Mouse (Mus musculus): Measurements from ENCODE around the gene Slc7a14.

Slc7a14 gene

DNA sequence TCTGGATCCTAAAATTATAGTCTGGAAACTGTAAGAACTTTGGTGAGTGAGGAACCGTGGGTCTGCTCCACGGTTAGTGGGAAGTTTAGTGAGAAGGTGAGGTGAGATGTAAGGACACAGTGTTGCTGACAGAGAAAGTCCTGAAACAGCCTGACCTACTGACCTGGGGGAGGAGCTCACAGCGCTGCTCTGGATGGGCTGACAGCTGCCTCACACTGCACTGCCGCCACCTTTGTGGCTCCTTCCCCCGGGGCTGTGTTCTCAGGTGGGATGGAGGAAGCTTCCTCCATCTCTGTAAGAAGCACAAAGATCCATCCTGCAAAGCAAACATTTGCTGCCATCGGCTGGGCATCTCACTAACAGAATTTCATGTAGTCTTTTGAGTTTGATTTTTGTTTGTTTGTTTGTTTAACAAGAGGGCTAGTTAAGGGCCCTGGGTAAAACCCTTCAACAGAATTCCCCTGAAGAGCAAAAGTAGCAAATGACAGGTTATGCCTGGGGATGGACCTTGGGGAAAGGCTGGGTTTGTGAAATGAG, 101.7 kb downstream of the Slc7a14 start:
- in situ Hi-C loops (cut with MseI, MboI), result no loop called here

DNA sequence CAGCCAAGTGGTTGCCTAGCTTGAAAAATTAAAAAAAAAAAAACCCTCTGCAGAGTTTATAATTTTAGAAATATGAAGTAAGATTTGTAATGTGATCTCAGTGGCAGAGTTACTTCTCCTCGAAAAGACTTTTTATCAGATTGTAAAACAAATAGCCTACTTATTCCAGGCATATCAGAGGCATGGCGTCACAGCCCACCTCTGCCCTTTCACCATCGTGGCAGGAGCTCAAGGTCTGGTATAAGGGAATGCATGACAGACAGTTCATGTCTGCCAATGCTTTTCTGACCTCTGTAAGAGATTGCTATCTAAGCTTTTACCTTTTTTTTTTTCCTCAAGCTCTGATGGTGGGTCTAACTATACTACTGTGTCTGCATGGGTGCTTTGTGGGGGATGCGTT, 102.1 kb downstream of the Slc7a14 start:
- in situ Hi-C loops (cut with MseI, MboI), result no loop called here

DNA sequence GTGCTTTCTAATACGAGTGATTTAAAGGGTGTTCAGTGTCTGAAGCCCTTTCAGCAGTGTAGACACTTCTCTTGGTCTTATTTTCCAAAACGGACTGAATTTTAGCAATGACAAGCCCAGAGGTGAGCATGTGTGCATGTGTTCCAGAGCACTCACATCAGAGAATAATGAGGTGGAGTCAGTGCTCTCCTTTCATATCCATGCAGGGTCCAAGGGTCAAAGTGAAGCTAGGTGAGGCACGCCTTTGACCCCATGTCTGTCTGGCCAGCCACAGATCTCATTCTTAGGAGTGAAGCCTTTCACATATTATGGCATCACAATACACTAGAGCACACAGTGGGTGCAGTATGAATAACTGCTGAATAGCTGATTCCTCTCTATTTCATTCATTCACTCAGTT, 105.0 kb downstream of the Slc7a14 start:
- in situ Hi-C loops (cut with MseI, MboI), result no loop called here

DNA sequence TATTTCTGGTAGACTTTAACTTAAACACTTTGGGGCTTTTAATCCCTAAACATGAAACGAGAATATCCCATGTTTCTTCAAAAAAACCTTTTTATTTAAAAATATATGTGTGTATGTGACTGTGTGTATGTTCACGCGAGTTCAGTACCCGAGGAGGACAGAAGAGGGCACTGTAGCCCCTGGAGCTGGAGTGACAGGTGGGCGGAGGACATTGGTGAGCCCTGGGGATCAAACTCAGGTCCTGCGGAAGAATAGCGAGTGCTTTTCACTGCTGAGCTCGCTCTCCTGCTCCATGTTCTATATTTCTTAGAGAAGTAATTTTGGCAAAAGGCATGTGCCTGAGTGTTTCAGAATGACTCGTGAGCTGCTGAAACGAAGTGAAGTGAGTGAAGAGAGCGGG, 106.2 kb downstream of the Slc7a14 start:
- in situ Hi-C loops (cut with MseI, MboI), result no loop called here

DNA sequence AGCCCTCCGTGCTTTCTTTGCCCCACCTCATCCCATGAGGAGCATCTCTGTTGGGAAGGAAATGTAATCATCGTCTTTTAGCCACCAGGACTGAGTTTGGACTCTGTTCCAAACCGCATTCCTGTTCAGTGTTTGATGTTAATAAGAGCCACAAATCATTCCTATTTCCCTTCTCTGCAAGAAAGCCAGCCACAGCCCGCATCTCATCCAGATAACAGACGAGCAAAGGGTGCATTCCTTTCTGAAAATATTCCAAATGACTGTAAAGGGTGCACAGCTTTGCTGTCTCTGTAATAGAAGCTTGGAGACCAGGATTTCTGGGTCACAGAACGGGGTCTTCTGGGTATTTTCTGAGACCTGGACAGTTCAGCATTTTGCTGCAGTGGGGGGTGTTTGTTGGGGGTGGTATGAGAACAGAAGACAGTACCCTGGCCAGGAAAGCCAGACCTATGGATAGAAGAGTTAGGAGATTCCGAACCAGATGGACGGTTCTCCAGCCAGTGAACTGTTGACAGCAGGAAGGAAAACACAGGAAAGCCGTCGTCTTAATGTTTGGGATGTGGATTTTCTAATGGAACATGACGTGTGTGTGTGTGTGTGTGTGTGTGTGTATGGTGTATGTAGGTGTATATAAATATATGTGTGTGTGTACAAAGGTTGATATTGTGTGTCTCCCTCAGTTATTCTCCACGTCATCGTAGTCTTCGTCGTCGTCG, 110.9 kb downstream of the Slc7a14 start:
- in situ Hi-C loops (cut with MseI, MboI), result no loop called here

DNA sequence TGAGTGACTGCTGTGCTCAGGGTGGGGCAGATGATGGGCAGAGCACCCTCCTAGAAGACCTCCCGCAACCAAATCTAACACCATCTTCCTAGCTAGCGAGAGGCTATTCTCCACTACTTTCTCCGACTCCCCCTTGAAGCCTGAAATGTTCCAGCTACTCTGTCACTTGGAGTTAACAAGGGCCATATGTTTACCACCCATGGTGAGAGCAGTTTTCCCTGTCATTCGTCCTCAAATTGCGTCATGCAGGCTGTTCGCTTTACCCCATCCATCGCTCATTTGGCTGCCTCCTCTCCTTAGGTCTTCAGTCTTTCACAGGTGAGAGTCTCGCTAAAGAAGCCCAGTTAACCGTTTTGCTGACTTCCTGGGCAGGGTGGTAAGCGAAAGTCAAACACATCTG, 118.8 kb downstream of the Slc7a14 start:
- in situ Hi-C loops (cut with MseI, MboI), result no loop called here

DNA sequence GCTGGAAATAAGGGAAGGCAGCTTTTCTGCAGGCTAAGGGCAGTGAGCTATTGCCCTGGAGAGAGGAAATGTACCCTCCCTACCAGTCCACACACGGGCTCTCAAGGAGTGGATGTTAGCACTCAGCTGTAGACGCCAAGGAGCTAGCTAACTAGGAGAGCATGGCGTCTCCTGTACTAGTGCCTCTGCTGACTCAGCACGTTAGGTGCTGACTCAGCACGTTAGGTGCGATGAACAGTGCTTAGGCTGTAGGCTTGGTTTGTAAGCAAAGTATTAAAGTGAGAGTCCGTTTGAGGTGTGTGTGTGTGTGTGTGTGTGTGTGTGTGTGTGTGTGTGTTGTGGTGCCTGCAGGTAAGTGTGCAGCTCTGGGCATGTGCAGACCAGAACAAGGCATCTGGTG, 119.8 kb downstream of the Slc7a14 start:
- in situ Hi-C loops (cut with MseI, MboI), result no loop called here

DNA sequence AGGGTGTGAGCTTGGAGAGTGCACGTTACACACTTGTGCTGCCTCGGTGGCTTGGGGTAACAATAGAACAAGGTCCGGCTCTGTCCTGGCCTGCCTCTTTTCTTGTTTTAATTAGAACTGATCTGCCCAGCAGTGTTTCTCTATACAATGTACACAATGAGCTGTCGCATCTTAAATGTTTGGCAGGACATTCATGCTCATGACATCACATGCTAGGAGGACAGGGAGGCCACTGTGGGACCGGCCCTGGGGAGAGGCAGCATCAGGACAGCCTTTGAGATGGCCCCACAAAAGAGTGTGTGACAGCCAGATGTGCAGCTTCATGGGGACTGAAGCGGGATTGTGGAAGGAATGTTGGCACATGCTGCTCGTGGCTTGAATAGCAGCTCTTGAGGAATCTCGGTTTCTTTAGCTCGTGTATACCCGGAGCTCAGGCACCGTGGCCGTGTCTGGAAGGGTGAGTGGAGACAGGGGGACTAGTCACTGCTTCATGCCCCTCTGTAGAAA, 143.8 kb downstream of the Slc7a14 start:
- in situ Hi-C loops (cut with MseI, MboI), result no loop called here

DNA sequence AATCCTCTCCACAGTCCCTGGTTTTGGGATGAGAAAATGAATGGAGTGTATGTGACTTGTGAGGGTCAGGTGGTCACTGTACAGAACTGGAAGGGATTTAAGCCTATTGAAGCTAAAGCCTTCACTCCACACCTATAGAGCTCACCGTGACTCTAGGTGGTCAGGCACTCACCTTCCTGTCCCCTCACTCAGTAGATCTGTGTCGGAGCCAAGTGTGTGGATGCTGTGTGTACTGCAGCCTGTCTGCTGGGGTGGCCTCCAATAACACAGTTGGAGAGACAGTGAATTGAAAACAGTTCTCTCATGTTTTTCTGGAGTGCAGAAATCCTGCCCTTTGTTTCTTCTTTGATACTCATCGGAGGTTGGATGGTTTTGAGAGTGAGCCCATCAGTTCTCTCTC, 144.4 kb downstream of the Slc7a14 start:
- in situ Hi-C loops (cut with MseI, MboI), result no loop called here

DNA sequence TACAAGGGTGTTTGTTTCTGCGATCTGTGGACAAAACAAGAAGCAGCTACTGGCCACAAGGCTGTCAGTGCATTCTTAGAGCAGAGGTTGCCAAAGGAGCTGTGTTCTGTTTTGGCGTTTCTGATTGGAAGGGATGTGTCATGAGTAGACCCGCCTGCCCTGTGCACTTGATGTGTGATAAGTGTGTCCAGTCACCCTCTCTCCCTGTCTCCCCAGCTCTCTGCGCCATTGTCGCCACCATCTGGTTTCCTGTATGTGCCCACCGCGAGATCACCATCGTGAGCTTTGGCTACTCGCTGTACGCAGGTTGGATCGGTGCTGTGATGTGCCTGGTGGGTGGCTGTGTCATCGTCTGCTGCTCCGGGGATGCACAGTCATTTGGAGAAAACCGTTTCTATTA, 147.3 kb downstream of the Slc7a14 start:
- in situ Hi-C loops (cut with MseI, MboI), result no loop called here

DNA sequence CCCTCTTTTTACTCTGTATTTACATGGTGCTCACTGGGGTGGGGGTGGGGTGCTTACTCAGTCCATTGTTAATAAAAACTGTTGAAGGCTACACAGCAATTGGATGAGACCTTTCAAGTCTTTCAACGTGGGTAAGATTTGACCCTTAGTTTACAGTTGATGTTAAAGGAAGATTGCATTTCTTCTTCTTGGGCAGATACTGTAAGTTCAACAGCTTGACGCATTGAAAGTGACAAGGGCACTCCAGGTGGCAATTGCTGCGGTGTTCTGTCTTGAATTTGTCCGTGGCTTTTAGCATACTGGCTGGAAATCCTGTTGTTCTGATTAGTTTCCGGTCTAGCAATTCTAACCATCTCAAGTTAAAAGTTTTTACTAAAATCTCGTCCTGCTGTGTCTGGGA, 148.8 kb downstream of the Slc7a14 start:
- in situ Hi-C loops (cut with MseI, MboI), result no loop called here

DNA sequence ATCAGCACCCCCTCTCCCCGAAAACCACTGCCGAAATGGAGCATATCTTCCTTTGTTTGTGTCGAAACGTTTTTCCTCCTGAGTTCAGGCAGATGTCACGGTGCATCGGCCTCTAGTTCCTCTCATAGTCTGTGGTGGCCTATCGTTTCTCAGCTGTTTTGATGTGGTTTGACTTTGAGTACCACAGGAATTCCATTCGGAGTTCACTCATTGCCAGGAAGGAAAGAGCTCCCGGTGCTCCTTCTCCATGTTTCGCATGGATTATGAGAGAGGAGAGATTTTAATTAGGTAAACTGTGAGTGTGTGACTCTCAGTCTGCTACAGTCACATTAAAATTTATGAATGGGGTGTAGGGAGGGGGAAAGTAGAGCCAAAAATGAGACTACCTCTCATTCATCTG, 150.1 kb downstream of the Slc7a14 start:
- in situ Hi-C loops (cut with MseI, MboI), result no loop called here

DNA sequence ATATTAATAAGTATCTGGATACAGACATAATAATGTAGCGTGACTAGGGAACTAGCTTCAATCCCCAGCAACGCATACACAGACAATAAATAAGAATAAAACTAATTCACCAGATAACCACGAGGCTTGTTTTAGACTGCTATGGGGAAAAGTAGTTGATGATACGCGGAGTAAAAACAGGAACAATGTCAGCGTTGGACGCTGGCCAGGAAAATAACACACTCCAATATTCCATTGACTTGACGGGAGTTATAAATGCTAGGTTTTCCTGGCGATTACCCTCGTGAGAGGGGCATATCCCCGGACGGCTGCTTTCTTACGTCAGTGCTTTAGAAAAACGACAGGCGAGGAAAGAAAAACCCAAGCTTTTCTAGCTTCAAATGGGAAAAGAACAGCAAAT, 152.4 kb downstream of the Slc7a14 start:
- in situ Hi-C loops (cut with MseI, MboI), result no loop called here

DNA sequence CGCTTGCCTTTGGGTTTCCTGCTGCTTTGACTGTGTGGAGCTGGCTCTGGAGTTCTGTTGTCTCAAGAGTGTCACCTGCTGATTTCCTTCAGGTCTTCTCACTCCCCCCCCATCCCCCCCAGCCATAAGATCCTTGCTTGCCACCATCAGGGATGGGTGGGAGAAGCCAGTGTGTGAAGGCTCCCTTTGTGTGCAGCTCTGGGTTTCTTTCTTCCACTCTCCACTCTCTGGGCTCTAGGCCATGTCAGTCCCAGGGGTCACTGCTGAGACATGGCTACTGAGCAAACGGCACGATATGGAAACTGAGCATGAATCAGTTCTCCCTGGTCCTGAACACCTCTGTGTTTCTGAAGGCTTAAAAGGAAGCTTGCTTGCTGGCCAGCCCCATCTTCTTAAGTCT, 154.1 kb downstream of the Slc7a14 start:
- in situ Hi-C loops (cut with MseI, MboI), result no loop called here

Data from mouse trophoblast stem cell (cell line).